Mouse (Mus musculus) cerebellum, adult 9-11 months (tissue): ENCODE measurements around the gene Gabra2.
A peak's percentile ranks its signal among the peaks of the same experiment; 100 is the strongest.

Source experiments
- DNase-seq: peaks from one replicate; pipeline ENCODE4 v3.0.0; 2022

Gene Gabra2

DNA sequence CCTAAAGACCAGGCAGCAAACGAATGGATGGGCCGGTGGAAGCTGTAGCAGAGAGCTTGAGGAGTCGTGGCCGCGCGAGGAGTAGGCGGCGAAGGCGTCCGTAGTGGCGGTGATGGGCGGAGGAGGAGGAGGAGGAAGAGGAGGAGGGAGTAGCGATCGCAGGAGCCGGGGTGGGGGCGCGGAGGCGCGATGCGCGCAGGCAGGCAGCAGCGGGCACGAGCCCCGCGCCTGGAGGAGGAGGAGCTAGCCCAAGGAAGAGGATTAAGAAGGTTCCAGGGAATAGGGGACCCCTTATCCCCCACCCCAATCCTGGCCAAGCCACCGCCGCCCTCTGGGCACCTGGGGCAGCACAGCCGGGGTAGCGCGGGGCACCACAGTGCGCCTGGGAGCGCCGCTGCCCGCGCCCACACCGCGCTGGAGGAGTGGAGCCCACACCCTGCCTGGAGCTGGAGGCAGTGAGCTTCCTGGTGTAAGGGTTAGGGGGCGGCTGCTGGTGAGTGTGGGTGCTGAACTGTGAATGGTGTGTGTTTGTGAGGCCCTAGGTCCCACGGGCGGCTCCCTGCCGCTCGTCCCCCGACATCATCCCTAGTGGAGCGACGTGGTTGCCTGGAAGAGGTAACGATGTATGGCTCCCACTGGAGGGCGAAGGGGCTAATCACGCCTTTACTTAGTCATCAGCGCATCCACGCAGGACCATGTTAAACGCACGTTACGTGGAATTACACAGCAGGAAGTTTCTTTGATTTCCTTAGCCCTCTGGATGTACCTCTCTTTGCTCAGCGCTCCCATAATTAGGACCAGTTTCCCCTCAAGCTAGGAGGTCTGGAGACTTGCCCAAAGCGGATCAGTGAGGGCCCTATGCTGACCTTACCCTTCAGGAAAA, at the start of gene Gabra2:
Gabra2 (minus strand) TSS at position 125 of the 883 bp plus-strand sequence.
- peak; percentile 24 for DNase-seq

DNA sequence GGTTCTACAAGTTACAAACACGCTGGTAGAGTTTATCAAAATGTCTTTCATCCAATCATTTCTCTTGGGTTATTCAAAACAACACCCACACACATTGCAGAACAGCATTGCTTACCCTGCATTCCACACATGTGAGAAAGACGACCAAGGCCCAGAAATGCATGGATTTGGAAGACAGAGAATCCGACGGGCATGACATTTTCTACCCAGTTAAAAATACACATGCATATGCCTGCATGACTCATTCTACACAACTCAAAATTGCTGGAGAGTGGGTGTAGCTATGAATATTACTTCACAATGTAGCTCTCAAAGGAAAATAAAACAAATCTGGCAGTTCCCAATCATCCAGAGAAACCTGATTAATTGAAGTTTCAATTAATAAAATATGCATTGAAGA, 41.0 kb upstream of the Gabra2 start:
- no peak for DNase-seq

DNA sequence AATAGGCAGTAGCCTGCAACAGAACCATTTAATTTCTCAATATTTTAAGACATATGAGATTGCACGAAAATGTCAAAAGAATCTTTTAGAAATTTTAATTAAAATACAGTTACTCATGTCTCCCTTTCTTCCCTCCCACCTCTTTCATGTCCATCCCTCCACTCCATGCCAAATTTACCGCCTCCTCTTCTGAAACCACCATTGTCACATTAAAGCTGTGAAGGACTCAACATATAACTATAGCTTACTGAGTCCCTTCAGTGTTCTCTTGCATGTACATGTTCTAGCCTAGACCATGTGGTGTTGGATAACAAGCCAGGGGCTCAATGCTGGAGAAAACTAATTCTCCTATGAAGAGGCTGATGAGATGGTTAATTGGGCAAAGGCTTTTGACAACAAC, 40.2 kb upstream of the Gabra2 start:
- DNase-seq = no peak

DNA sequence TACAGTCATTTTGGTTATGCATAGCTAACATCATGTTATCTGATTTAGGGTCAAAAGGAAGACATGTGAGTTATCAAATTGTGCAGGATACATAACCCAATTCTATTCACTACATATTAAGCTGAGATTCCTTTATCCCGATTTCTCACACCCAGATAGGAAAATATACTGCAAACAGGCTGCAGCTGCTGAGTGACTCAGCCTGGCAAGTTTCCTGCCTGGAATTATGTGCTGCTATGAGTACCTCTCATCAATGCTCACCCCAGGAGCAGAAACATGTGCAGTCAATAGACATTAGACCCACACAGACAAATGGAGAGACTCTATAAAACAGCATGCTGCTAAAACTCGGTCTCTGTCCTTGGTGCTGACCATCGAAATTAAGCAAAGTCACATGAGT, 32.1 kb upstream of the Gabra2 start:
- DNase-seq = no peak

DNA sequence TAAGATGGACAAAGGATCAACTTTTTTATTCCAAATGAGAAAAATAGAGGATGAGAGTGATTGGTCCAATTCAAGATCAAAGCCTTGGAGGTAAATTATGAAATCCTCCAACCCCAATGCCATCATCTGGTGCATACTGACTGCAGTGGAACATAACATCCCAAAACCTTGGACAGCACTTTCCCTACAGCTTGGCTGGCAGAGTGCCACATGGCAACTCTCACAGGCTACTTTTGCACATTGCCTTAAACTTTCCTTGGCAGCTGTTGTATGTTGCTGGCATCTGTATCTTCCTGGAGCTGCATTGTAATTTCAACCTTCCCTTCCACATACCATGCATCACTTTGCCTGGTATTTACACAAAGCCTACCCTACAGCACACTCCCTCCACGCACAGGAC, 19.6 kb upstream of the Gabra2 start:
- DNase-seq = no peak

DNA sequence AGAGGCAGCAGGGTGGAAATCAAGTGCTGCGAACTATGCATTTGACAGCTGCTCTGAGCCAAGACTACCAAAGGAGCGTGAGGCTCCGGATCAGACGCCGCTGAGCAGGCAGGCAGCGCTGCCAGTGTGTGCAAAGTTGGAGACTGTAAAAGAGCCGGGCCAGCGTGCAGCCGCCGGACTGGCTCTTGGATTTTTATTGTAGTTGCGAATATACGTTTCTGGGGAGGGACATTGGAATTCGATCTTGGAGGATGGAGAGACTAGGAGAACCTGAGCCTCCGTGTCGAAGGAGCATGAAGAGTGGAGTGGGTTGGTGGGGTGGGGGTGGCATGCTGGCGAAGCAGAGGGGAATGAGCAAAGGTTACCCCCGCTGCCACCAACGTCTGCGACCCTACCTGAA, 469 bp downstream of the Gabra2 start:
- DNase-seq = no peak

DNA sequence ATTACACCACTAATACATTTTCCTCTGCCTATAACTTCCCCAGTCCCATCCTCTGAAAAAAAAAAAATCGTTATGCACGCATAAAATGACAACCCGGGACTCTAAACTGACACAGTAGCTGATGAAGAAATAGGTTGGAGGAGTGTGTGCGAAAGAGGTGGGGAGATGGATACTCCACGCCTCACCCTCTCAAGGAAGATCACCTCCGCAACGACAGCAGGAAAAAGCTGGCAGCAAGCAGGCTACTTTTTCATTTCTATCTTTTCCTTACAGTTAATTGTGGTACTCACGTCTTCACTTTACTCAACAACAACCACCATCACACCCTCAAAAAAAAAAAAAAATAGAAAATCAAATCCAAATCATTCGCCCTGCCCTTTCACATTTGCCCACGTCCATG, 873 bp downstream of the Gabra2 start:
- DNase-seq = no peak

DNA sequence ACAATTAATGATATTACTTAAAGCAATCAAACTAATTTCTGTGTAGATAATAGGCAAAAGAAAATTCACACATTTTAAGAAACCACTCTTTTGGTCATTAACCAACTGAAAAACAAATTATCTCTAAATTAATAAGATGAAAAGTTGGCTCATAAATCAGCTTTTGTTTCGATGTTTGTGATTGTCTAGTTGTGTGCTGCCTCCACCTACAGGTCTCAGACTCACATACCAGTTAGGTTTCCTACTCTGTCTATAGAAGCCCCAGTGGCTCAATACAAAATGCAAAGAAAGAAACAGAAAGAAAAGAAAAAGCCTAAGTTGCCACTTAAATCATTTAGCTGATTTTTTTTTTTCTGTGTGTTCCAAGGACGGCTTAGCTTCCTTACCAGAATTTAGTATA, 1.8 kb downstream of the Gabra2 start:
- no peak for DNase-seq

DNA sequence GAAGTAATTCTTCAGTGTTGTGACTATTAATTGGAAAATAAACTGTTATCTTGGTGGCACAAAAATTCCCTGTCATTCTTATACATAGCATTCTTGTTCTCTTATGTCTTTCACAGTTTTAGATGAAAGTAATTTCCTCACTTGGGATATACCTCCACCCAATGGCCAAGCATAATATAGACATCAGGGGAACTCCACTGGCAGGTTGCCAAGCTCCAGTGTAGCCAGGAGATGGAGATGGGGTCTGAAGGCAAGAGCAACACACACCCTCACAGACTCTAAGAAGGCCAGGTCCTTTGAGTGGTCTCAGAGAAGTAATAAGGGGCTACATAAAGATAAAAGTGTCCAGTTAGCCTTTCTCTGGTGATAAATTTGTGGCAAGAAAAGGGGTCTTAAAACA, 3.2 kb downstream of the Gabra2 start:
- no peak for DNase-seq

DNA sequence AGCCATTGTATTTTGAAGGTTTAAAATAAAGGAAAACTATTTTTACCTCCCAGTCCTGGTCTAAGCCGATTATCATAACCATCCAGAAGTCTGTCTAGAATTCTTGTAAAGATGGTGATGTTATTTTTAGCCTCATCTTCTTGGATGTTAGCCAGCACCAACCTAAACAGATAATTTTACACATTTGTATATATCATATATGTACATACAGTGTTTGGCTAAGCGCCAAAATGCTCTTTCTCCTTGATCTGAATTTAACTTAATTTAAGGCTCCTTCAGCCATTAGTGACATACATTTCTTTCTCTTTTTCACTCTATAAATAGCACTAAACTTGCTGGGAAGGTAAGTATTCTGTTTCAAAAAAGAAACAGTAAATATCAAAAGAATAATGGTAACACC, 3.7 kb downstream of the Gabra2 start:
- no peak for DNase-seq

DNA sequence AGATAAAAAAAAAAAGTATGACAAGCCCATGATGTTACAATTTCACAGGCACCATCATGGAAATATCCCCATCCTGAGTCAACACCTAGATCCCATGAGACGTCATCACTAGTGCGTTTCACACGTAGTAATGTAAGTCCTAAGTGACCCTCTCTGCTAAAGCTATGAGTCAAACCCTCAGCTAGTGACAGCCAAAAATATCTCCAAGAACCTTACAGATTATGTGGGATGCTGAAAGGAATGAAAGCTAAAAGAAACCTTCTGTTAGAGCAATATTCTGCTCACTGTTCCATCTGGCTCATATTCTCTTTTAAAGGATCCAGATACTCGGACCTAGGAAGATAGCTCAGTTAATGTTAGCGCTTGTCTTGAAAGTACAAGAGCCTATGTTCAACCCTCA, 16.8 kb downstream of the Gabra2 start:
- DNase-seq = no peak

DNA sequence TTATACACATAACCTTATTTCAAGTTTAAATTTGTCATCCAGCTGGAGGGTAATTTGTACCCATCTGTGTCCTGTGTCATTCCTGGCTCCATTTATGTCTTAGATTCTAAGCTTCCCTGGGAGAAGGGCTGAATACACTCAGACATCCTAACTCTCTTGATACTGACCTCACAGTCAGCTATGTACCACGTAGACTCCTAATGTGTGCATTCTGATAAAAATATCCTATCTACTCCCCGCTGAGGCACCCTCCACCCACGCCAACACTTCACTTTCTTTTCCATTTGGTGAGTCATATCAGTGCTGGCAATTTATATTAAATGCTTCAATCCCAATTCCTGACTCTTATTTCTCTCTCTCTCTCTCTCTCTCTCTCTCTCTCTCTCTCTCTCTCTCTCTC, 34.0 kb downstream of the Gabra2 start:
- no peak for DNase-seq

DNA sequence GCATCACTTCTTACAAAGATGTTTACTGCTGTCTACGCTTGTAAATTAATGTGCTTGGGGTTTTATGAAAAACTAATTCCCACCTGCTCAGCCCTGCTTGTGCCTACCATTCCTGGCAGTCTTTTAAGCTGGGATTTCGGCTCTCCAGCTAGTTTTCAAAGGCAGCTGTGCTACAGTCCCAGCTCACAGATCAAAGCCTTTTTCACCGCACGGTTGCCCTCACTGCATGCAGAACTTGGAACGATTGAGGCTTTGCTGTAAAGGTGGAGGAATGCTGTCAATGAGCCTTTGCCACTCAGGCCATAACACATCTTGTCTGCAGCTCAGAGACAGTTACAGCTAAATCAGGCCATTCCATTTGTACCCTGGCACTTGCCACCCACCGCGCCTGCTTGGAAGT, 37.6 kb downstream of the Gabra2 start:
- DNase-seq = no peak

DNA sequence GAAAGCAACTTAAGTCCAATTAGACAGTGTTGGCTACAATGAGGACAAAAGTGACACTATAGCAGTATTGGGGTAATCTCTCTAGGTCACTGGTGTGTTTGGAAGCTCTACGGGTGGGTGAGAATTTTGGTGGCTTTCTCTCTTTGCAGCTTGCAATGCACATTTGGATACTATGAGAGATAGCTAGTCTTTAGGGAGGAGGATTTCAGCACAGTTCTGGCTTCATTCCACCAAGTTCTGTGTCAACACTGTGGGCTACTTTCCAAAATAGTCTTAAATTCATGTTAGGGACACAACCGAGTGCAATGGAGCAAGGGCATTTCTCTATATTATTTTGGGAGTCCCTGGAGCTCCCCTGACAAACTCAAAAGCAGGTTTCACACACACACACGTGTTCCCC, 58.3 kb downstream of the Gabra2 start:
- DNase-seq = no peak

DNA sequence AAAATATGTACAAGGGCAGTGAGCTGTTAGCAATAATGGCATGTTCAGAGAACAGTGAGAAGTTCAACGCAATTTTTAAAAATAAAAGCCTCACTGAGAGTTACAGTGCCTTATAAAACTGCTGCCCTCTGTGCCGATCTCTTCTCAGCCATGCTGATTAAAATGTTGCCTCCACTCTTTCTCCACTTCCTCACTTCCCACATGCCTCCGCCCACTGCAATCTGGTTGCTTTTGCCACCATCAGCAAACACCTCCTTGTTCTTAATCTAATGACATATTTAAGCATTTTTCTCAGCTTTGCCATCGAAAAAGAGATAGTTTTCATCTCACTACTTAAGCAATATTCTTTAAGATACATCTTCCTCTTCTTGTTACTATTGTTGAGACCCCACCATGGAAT, 69.7 kb downstream of the Gabra2 start:
- no peak for DNase-seq

DNA sequence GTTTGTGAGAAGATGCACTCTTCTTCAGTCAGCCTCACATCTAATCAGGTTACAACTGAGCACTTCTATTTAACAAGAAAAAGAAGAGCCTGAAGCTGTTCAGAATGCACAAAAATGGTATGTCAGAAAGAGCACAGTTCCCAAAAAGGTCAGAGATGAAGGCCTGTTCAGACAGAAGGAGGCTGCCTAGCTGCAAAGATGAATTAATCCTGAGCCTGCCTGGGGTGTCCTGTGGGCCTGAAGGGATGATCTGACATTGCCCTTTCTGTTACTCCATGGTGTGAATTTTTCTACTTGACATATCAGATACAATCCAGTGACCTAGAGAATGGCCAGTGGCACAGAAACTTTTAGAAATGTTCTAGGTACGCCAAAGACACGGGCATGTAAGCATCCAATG, 83.9 kb downstream of the Gabra2 start:
- no peak for DNase-seq

DNA sequence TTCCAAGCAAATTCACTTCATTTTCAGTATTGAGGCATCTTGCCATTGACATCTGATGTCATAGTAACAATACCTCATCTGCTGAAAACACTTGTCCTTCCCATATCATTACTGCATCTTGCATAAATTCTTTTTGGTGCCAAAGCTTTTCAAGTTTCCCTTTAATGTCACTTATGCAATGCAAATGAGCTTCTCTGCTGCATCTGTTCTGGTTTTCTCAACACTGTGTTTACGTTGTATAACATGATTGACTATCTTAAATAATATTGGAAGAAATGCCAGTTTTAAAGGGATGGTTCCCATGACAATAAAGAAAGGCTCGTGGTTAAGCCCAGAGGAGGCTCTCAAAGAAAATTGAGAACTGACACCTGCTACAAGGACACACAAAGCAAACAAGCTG, 84.4 kb downstream of the Gabra2 start:
- no peak for DNase-seq

DNA sequence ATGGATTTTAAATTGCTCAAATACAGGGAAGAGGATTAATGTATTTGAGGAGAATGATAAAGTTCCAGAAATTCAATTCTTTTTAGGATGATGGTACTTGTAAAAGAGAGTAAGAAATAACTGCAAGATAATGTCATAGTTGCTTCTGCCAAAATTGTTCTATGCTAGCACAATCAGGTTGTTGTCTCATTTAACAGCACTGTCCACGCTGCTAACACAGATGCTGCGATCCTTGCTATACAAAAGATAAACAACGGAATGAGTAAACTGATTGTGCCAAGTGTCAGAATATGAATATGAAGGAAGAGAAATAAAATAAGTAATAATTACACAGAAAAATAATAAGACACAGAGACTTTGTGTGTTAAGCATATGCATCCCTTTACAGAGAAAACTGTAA, 84.9 kb downstream of the Gabra2 start:
- no peak for DNase-seq

DNA sequence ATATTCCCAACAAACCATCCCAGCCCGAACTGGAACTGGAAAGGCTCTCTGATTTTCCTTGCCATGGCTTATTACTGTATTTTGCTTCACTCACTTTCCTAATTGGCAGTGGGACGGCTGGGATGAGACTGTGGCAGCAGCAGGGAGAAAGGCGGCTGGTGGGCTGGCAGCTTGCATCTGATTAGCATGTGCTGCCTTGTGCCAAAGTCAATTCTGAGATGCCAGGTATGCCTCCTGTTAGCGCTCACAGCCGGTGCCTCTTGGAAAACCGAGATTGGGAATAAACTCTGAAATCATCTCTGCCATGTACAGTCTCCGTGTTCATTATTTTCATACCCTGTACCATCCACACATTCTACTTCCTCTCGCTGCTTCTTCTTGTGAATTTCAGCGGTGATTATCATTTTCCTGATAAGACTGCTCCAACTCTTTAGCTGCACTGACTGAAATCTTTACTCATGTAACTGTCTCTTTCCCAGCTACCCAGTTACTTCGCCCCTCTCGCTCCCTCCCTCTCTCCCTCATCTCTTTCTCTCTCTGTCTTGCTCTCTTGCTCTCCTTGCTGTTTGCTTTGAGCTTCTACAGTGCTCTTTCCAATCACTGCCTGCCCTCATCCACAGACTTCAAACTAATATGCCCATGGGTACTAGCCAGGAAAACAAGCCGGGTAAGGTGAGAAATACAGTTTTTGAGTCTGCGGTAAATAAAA, 99.9 kb downstream of the Gabra2 start:
- DNase-seq = peak; percentile 32

DNA sequence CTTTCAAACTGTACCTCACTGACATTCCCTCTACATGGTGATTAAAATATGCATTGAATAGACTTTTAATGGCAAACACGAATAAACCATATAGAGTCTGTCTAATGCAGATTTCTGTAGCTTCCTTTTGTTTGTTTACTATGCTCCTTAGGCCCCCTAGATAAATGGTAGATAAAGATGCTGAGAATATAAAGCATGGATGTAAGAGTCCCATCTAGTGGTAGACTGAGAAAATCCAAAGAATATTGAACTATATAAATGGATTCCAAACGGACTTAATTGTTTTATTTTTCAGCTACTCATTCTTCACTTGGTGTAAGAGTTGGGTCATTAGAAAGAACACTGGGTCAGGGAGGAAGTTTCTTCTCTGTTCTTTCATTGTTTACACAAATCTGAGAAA, 102.4 kb downstream of the Gabra2 start:
- DNase-seq = no peak

DNA sequence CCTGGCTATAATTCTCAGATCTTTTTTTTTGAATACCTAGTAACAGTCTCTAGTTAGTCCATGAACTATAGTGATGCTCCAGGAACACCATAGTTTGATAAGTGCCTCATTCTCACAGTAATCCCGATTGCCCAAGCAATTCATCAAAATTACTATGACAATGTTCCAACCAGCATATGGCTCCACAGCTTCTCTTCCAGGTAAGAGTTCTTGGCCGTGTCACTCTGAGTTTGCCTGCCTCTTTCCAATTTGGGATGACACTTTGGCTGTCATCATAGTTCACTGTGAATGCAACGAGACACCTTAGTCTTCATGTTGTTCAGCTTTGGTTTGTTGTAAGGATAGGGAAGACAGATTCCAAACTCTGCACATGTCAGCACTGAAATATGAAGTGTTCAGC, 104.8 kb downstream of the Gabra2 start:
- DNase-seq = no peak
